Mouse (Mus musculus) ES-Bruce4 (cell line): ENCODE results near the gene Prpf18.

ENCODE experiments used
- CTCF ChIP-seq: IDR thresholded peaks from one replicate; pipeline ENCODE4 v1.8.1; 2011; ENCODE audit warnings: low read depth, low read length
- EP300 ChIP-seq: IDR thresholded peaks from 2 replicates; pipeline ENCODE4 v1.6.1; 2011; ENCODE audit warnings: low read depth, low read length; ENCODE audit not compliant: insufficient read depth
- POLR2A ChIP-seq: IDR thresholded peaks from one replicate; pipeline ENCODE4 v1.8.1; 2011; ENCODE audit warnings: low read length; ENCODE audit not compliant: insufficient read depth

DNA sequence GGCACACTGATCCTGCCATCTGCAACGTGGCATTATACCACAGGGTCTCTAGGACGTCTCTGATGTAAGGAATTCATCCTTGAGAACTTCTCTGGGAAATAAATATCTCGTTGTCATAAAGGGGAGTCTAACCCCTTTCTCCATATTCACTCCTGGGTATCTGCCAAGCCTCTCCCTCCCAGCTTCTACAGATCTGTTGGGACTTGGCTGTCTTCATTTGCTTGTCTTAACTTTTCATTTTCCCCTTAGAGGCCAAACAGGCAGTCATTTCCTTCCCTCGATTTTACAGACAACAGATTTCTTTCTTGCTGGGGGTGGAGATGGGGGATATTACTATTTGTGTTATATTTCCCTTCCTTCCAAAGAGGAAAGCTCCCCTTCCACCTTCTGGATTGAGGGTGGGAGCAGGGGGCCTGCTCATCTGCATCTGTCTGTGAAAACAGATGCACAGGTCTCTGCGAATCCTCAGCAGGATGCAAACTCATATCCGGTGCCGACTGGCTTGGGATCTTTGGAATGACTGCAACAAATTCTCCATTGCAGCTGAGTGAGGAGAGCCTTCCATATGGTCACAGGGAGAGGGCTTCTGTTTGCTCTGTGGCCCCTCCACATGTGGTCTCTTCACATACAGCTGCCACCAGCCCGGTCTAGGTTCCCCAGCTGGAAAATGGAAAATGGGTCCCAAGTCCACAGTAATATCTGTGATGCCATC lies 72.4 kb downstream of the Prpf18 start:
- TF ChIP-seq CTCF (no peak), POLR2A (no peak), EP300 (no peak)
